Mouse (Mus musculus) ovary, postnatal 36 days (tissue): Measurements from ENCODE around the gene Abhd17c.
A peak's percentile ranks its signal among the peaks of the same experiment; 100 is the strongest.
"Not testable (repeated sequence)": the region's sequence is repeated elsewhere in the genome, so short reads cannot be mapped to it uniquely, and the experiment has no call there.

Experiments used
- DNase-seq: peaks from one replicate; pipeline ENCODE4 v3.0.0; 2022; ENCODE audit warnings: low spot score, mixed read lengths

Abhd17c gene

DNA sequence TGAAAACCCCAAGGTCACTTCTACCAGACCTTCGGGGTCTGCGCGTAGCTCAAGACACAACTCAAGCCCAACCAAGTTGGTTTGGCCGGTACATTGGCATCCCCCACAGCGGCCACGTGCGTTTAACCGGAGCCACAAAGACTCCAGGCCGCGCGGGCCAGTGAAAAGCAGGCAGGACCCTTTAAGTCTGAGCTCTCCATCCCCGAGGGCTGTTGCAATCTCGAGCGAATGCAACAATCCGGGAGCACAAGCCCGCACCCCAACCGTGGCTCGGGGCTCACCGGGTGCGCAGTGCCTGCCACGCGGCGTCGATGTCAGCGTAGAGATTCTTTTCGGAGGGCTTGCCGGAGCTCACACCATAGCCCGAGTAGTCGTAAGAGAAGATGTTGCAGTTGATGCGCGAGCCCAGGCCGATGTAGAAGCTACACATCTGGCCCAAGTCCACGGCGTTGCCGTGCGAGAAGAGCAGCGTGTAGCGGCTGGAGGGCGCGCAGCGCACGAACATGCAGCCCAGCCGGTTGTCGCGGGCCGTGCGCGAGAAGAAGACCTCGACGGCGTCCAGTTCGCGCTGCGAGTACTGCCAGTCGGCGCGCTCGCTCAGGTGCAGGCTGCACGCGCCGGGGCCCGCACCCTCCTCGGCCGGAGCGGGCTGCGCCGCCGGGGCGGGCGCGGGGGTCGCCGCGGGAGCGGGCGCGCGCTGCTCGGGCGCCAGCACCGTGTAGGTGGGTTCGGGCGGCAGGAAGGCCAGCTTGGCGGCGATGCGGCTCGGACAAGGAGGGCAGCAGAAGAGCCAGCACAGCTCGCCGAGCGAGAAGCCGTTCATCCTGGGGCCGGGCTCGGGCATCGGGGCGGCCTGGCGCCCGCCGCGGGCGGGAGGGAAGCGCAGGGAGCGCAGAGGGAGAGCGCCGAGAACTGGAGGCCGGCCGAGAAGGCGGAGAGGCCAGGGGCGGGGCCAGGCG, at the start of gene Abhd17c:
Gene Abhd17c, minus strand, starts transcription at position 893 of the 959 bp plus-strand sequence.
- peak; percentile 58 for DNase-seq

DNA sequence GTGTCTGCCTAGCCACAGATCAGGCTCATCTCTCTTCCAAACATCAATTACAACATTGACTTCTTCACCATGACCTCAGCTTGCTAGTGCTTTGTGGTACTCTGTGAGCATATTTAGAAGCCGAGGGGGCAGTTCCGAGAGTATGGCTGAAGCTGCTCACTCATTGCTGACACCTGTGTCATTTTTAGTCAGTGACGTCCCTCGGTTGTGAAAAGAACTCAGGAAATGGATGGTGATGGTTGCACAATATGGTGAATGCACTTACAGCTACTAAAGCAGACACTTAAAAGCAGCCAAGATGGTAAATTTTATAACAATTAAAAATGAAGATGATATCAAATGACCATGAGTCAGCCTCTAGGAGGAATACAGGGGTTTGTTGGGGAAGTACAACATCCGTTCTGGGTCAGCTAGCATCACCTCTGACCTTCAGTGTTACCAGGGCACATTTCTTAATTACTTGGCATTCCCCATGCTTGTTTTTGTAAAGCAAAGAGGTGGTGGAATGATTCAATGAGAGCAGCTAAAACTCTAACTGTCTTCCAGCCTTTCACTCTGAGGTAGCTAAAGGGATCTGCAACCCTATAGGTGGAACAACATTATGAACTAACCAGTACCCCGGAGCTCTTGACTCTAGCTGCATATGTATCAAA, 45.6 kb upstream of the Abhd17c start:
- no peak for DNase-seq

DNA sequence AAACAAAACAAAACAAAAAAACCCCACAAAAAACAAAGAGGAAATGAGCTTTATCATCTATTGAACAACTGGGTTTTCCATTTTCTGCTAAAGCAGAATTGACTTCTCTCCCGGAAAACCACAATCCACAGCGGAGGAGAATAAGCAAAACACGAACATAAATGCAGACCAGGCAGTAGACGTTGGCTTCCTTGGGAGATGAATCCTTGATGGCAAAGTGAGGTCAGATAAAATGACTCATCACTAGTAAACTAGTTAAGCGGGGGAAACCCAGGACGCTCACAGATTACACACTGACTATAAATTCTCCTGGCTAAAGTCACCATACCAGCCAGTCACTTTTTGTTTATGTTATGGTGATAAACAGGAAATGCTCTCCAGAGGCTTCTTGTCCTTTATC, 44.5 kb upstream of the Abhd17c start:
- DNase-seq = no peak

DNA sequence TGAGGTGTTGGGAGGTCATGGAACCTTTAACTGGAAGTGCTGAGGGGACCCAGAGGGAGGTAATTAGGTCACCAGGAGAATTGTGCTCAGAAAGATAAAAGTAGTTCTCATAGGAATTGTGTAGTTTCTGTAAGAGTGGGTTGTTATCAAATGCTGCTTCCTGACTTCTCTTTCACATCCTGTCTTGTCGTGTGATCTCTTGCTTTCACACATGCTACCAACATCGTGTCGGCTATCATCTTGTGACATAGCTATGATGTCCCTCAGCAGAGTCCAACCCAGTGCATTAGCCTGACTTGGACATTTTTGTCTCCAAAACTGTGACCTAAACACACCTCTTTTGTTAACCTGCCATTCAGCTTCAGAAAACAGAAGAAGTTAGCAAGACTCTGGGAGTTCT, 40.6 kb upstream of the Abhd17c start:
- DNase-seq = no peak

DNA sequence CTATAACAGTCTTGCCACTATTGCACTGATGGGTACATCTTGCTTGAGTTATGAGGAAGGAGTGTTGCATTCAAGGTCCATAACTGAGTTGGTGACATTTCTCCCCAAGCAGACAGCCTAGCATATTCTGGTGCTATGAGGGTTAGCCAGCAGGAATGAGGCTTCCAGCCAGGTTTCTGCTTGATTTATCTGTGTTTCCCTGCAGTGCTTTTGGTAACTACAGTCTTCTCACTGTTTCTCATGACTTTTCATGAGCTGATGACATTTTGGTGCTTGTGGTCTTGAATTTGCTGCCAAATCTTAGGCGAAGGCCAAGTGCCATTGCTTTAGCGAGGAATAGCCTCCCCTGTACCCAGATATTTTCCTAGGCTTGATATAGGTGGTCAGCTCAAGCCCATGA, 39.8 kb upstream of the Abhd17c start:
- DNase-seq = no peak

DNA sequence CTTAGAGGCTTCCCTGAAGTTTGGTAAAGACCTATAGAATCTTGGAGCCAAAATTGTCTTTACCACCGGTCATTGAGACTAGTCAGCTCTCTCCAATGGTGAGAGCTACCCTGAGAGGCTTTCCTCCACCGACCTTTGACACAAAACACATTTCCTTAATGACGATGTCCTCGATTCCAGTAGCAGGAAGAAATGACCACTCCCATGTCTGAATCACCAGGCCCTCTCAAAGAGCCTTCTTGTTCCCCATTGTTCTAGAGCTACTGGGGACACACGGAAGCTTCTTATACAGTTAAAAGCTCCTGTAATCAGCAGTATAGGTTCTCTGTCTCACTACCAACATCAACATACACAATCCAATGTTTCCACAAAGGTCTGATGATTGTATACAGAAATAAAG, 36.5 kb upstream of the Abhd17c start:
- no peak for DNase-seq

DNA sequence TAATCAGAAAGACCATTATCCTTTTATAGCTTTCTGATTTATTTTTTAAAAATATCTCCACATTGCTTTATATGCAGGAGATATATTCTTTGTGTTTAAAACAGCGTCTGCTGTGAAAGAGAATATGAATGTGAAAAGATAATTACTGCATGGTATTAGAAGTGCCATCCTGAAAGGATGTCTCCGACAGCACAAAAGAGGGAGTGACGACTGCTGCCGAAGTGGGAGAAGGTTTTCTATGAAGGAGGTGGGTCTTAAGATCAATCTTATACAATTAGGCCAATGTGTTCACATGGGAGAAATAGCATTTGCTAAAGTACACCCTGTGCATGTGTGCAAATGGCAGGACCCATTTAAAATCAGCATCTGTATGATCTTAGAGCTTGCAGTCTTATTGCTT, 33.5 kb upstream of the Abhd17c start:
- no peak for DNase-seq

DNA sequence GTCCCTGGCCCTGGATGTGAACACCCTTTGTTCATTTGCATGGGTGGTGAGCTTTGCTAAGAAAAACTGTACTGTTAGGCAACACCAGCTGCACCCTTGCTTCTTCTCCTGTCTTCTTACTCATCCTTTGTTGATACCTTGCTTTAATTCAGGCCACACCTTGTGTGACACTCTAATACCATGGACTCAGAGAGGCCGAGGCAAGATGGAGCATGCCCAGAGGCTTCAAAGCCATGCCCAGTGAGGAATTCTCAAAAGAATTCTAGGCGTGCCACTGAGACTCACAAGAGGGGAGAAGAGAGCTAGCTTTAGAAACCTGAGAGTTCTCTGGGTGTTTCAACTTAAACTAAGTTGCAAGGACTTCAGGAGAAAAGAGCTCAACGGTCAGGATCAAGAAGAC, 33.0 kb upstream of the Abhd17c start:
- no peak for DNase-seq

DNA sequence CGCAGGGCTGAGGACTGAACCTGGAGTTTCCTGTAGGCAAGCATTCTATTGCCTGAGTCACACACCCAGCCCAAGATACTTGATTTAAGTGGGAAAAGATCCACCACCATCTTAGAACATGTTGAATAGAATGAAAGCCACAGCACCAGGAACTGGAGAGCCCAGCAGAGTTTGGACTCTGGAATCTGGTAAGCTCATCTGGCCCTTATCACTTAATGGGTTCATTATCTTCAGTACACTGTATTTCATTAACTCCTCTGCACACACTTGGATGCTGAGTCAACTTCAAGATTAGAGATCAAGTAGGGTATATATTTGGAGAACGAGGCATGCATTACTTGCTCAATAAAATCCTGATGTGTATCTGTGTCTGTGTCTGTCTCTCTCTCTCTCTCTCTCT, 27.1 kb upstream of the Abhd17c start:
- DNase-seq = not testable (repeated sequence)

DNA sequence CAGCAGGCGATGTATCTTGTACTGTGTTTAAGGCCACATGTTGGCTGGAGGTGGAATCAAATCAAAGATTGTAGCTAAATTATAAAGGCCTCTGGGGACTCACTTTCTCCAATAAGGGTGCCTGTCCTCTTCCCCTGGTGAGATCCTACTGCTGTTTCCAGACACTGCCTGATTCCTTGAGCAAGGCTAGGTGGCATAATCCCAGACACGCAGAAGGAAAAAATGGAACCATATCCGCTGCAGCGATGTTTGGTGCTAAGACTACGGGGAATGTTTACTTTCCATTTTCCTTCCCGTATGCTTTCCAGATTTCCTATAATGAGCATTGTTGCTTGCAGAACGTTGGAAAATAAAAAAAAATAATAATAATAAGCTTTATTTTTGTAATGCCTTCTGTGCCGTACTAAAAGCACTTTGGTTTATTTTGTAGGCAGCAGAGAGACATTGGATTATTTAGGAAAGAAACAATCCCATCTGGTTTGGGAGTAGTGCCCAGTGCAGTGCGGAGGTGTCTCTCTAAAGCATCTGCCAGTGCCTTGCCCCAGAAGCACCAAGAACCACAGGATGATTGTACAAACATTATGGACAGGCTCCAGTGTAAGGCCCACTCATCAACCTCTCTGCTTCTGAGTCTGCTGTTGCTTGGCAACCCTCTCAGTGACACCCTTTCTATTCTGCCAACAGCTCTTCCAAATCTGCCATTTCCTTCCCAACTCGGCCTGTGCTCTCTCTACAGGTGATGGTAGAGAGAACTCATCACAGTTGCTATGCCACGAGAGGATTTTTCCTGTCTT, 23.2 kb upstream of the Abhd17c start:
- no peak for DNase-seq

DNA sequence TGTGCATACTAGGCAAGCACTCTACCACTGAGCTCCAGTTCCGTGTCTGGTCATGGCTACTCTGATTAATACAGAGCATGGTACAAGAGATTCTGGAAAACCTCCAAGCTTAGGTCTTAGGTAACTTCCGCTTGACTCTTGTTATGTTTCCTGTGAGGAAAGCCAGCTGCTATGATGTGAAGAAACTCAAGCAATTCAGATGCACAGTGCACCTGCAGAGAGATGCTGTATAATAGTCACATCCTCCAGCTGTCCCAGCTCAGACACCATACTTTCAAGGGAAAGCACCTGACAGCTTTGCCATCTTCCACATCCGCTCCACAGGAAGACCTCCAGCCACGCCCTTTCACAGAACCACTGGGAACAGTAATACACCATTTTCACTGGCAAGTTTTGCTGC, 21.7 kb upstream of the Abhd17c start:
- no peak for DNase-seq

DNA sequence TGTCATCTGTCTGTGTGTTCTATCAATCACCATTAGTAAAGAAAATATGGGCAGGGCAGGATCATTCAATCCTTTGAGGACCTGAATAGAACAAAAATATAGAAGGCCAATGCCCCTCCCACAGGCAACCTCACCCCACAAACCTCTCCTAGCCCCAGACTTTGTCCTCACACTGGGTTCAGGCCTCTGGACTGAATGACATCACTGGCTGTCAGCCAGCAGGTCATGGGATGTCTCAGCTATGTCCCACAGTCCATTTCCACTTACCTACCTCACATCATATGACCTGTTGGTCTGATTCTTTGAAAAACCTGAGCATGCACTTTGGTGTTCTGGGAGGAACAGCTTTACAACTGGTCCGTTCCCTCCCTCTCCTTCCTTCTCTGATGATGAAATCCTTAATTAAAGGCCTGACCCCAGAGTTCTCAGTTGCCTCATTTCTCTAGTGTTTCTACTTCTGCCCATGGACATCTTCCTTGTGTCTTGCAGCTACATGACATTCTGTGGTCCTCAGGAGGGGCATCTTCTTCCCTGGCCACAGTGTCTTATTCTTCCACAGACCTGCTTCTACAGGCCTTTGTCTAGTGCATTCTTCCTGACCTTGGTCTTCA, 19.6 kb upstream of the Abhd17c start:
- DNase-seq = no peak

DNA sequence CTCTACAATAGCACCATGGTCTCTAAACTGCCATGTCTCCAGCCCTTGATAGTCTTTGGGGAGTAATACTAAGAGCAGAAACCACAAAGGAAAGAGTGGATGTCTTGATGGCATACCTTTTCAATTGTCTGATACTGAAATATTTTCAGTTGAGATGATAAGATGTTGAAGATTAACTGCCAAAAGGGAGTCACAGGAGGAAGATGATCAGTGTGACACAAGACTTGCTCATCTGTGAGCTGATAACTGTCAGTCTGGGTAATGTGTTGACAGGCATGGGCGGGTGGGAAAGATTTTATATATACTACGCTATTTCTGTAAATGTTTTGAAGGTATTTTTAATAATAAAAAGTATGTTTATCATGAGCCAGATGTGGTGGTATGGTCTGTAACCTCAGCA, 16.7 kb upstream of the Abhd17c start:
- no peak for DNase-seq

DNA sequence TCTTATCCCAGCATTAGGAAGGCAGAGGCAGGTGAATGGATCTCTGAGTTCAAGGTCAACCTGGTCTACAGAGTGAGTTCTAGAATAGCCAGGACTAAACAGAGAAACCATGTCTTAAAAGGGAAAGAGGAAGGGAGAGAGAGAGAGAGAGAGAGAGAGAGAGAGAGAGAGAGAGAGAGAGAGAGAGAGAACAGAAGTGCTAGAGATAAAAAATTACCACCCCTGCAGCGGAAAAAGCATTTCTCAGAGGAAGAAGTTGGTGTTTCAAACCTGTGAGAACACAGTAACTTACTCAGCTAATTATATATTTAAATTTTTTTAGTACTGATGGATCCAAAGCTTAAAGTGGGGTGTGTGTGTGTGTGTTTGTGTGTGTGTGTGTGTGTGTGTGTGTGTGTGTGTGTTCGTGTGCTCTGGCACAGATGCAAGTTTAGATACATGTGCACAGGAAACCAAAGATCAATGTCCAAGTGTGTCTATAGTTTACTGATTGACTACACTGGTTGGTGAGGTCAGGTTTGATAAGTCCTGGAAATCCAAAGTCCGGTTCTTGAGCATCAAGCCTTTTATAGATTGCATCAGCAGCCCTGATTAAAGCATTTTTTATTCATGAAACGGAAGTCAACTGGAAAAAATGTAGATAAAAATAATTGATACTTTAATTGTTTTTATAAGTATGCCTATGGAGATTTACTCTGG, 15.2 kb upstream of the Abhd17c start:
- DNase-seq = no peak

DNA sequence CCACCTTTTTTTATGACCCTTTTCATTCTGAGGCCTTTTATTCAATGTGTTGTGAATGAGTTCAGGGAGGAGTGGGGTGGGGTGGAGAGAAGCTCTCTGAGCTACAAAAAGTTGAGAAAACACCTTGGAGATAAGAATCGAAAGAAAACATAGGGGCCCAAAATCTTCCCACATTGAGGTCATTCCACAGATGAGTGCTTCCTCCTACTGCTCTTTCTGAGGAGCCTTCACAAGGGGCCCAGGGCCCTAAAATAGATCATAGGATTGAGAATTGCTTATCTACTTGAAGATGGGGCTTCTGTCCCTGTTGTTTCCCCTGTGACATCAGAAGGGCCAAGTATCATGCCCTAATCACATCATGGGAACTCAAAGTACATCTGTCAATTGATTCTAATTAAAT, 14.3 kb upstream of the Abhd17c start:
- DNase-seq = no peak

DNA sequence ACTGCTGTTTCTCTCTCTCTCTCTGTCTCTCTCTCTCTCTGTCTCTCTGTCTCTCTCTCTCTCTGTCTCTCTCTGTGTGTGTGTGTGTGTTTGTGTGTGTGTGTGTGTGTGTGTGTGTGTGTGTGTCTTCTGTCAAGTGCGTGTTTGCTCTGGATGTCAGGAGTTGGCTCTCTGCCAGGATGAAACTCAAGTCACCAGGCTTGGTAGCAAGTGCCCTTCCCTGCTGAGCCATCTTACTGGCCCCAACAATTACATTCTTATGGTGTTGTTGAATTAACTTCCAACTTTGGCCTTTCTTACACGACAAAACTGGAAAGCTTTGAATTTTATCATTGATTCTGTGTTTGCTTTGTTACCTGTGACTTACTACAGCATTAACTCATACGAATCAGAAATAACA, 13.6 kb upstream of the Abhd17c start:
- no peak for DNase-seq

DNA sequence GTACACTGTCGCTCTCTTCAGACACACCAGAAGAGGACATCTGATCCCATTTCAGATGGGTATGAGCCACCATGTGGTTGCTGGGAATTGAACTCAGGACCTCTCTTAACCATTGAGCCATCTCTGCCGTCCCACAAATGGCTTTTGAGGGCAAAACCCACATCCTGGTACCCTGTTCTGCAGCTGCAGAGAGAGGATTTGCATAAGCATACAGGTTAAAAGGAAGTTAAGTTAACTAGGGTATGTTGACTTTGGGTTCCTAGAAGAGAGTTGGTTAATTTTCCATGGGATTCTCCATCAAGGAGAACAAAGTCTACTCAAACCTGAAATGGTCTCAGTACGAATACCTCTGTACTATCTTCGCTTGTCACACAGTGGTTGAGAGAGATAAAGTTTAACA, 13.2 kb upstream of the Abhd17c start:
- DNase-seq = no peak

DNA sequence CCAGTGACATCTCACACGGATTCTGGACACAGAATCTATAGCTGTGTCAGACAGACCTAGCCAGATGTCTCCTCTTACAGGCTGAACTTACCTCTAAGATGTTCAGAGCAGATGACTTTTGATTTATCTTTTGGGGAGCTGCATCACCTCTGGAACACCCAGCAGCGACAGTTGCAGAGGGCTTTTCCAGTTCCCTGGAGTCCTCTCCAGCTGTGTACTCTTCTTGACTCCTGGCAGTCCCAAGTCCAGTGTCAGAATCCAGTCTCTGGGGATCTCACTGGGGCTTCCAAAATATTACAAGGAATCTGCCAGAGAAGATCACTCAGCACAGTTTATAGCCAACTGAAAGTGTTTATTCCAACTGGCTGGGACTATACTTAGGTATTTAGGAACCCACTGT, 12.7 kb upstream of the Abhd17c start:
- no peak for DNase-seq

DNA sequence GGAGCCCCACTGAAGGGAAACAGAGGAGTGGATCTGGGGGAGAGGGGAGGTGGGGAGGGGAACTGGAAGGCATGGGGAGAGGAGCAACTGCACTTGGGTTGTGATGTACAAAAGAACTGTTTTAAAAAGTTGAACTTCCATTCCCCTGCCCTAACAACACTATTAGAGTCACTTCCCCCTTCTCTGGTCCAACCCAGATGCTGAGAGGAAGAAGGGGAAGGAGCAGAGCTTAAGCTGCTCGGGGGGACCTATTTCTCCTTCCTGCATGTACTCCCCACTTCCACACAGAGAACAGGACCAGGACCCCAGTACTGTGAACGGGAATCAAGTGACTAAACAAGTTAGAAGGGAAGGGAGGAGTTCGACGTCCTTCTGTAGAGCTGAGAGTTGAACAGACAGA, 11.9 kb upstream of the Abhd17c start:
- DNase-seq = no peak

DNA sequence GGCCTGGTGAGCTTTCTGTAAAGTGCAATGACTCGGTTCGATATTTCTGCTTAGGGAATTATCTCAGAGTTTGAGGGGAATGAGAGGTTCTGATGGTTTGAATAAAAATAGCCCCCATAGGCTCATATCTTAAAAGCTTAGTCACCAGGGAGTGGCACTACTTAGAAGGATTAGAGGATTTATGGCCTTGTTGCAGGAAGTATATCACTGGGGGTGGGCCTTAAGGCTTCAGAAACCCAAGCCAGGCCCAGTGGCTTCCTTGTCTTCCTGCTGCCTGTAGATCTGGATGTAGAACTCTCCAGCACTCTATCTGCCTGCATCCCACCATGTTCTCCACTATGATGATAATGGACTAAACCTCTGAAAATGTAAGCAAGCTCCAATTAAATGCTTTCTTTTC, 7.7 kb upstream of the Abhd17c start:
- DNase-seq = no peak

DNA sequence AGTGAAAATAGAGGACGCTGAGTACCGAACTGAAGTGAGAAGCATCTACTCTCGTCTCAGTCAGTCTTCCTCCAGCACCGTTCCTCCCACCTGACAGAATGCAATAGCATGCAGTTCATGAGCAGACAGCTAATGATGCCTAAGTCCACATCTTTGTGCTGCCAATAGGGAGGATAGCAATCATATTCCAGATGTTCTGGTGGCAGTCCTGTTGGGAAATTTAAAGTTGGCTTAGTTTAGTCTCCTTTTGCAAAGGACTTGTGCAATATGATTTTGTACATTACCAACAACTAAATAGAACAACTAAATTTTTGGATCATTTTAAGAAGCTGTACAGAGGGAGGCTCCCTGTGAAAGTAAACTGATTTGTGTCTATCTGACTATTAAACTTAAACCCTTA, 2.1 kb upstream of the Abhd17c start:
- DNase-seq = no peak

DNA sequence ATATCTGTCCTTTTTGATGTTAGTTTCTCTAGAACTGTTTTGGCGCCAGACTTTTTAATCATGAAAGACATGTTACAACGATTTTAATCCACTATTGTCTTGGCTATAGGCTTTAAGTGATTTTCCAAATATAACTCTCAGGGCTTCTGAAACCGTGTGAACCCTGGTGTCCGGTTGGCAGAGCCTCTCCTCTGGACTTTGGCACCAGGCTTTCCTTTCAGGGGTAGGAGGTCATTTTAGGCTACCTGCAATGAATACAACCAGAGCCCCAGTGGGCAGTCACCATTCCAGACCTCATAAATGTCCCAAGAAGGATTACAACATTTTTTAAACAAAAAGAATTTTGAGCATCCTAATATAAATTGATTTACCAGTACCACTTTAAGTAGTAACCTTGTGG, 1.1 kb upstream of the Abhd17c start:
- no peak for DNase-seq
